Comparison of ENCODE assay signal across 25 mouse cellular contexts in genomic region chr16:3835461-3835860, GRCm38 (mm10). TPM values are rescaled to one million over a fixed set of nuclear protein-coding genes. Genes with fewer than 3 reads are reported as not detected.
DNase-seq lines count a peak whose midpoint lies in the region; ATAC-seq and TF ChIP-seq lines count a peak whose summit lies in the region.
"Had no signal": no experiment of that assay in that cellular context is flagged by ENCODE, and none has a peak within 500 bp of the region (broad histone marks: within the 10 kb centered on the region; RNA-seq: fewer than 3 reads in every experiment).

No protein-coding gene starts in this region.

- peak; percentile 59 for DNase-seq in heart, adult 11 months
- DNase-seq in heart, adult 8-10 months (ENCODE audit: low spot score) = no peak
- peak; percentile 77 for DNase-seq in liver, adult 2 months (ENCODE audit: extremely low read depth, low read depth, low spot score)
- DNase-seq: adrenal gland, adult 2 months; adrenal gland, adult 8-10 months; adrenal gland, postnatal 10 days; adrenal gland, postnatal 14 days; adrenal gland, postnatal 25 days; adrenal gland, postnatal 36 days; B cell, adult 2 months; cerebellum, adult 11 months; cerebellum, adult 11-12 months; cerebellum, adult 18-20 months had no signal

- no peak overlapping the region for H3K4me2 ChIP-seq in liver, embryonic 12.5 days

- no peak for TF ChIP-seq POLR2A in liver, adult 2 months (IDR thresholded peaks at IDR 0.05; ENCODE audit: extremely low read depth, insufficient read depth, low read length)

- H3K9me3 ChIP-seq in liver, embryonic 12.5 days (replicated peaks) = no peaks in the 10 kb centered on the region
- H3K9me3 ChIP-seq: G1E had no signal

- H3K36me3 ChIP-seq in liver, adult 2 months (ENCODE audit: control insufficient read depth, insufficient read depth, low read length) = no peaks in the 10 kb centered on the region
- no peaks in the 10 kb centered on the region for H3K36me3 ChIP-seq in liver, embryonic 12.5 days
- H3K36me3 ChIP-seq: G1E had no signal

- ATAC-seq in liver, embryonic 12.5 days = no peak
- ATAC-seq: activated CD4-positive, CD25-positive, alpha-beta regulatory T cell, adult 4 months; CD4-positive, CD25-positive, alpha-beta regulatory T cell, adult 4 months; Patski had no signal

- no peaks in the 10 kb centered on the region for H3K27me3 ChIP-seq in liver, adult 2 months (ENCODE audit: control insufficient read depth, insufficient read depth, low read length)
- peaks cover 7% of the 10 kb centered on the region; the same call in 1 of the 2 replicates for H3K27me3 ChIP-seq in liver, embryonic 12.5 days (replicated peaks)
- H3K27me3 ChIP-seq: CH12.LX, Patski had no signal

- H3K27ac ChIP-seq in liver, adult 2 months (replicated peaks; ENCODE audit: insufficient read depth, low read depth, low read length) = no peak overlapping the region
- H3K27ac ChIP-seq in liver, embryonic 12.5 days = no peak overlapping the region

- TF ChIP-seq CTCF in liver, adult 2 months (IDR thresholded peaks at IDR 0.05; ENCODE audit: low read depth, low read length) = no peak

- 62% methylated on average over 2 of the region's 2 CpGs for WGBS in liver, adult 2 months
- WGBS in liver, embryonic 12.5 days (ENCODE audit: insufficient replicate concordance) = 56% methylated on average over 2 of the region's 2 CpGs

- H3K79me2 ChIP-seq in liver, adult 2 months (ENCODE audit: control insufficient read depth, insufficient read depth, low read length) = no peaks in the 10 kb centered on the region

- H3K4me3 ChIP-seq in liver, adult 2 months (ENCODE audit: insufficient read depth, low read depth, low read length) = no peak overlapping the region
- no peak overlapping the region for H3K4me3 ChIP-seq in liver, embryonic 12.5 days

- H3K4me1 ChIP-seq in liver, adult 2 months (ENCODE audit: control insufficient read depth, insufficient read depth, low read length) = no peaks in the 10 kb centered on the region
- H3K4me1 ChIP-seq in liver, embryonic 12.5 days = no peaks in the 10 kb centered on the region

- no peak overlapping the region for H3K9ac ChIP-seq in liver, adult 2 months (ENCODE audit: low read depth, low read length)
- no peak overlapping the region for H3K9ac ChIP-seq in liver, embryonic 12.5 days

RNA-seq across cellular contexts. Expression of gene Olfr15, which starts 4.8 kb away (rescaled TPM):
- total RNA-seq in heart, adult 8-10 months (2022) = not detected
- total RNA-seq in liver, adult 2 months (2014; rRNA removed) = not detected in 2 replicates
- polyA plus RNA-seq in liver, adult 2 months (2012; rRNA removed) = not detected in 2 replicates
- polyA plus RNA-seq in liver, embryonic 12.5 days (2016; fragmentation: Nextera tagmentation; extraction: Ambion mirVana) = not detected in 2 replicates
- total RNA-seq: adrenal gland, adult 18-20 months; adrenal gland, adult 2 months; adrenal gland, adult 8-10 months; adrenal gland, postnatal 10 days; adrenal gland, postnatal 14 days; adrenal gland, postnatal 25 days; adrenal gland, postnatal 36 days; adrenal gland, postnatal 4 days; CH12.LX; ES-E14; MEL had no signal
- polyA plus RNA-seq: activated CD4-positive, CD25-positive, alpha-beta regulatory T cell, adult 4 months; adrenal gland, adult 2 months; brain, embryonic 14.5 days; C2C12; G1E had no signal

RNA-seq across cellular contexts. Expression of gene Zfp174, which starts 11.6 kb away (rescaled TPM):
- total RNA-seq in heart, adult 8-10 months (2022) = 1 to 10 TPM; 1.4 to 1.9 (median 1.7) TPM
- 1.3 and 1.5 TPM in 2 replicates for total RNA-seq in liver, adult 2 months (2014; rRNA removed)
- 0.71 and 0.73 TPM in 2 replicates for polyA plus RNA-seq in liver, adult 2 months (2012; rRNA removed)
- 0.38 and 0.41 TPM in 2 replicates for polyA plus RNA-seq in liver, embryonic 12.5 days (2016; fragmentation: Nextera tagmentation; extraction: Ambion mirVana)

RNA-seq across cellular contexts. Expression of gene Naa60, which starts 36.7 kb away (rescaled TPM):
- 10 to 100 TPM; 44.4 to 58.4 (median 51.3) TPM for total RNA-seq in heart, adult 8-10 months (2022)
- total RNA-seq in liver, adult 2 months (2014; rRNA removed) = 32.0 and 43.4 TPM in 2 replicates
- polyA plus RNA-seq in liver, adult 2 months (2012; rRNA removed) = 83.0 and 88.5 TPM in 2 replicates
- polyA plus RNA-seq in liver, embryonic 12.5 days (2016; fragmentation: Nextera tagmentation; extraction: Ambion mirVana) = 28.1 and 30.3 TPM in 2 replicates

RNA-seq across cellular contexts. Expression of gene Zfp597, which starts 48.9 kb away (rescaled TPM):
- total RNA-seq in heart, adult 8-10 months (2022) = 10 to 100 TPM; 10.9 to 13.9 (median 12.3) TPM
- 8.5 and 10.1 TPM in 2 replicates for total RNA-seq in liver, adult 2 months (2014; rRNA removed)
- polyA plus RNA-seq in liver, adult 2 months (2012; rRNA removed) = 1.6 and 2.1 TPM in 2 replicates
- 3.0 and 3.2 TPM in 2 replicates for polyA plus RNA-seq in liver, embryonic 12.5 days (2016; fragmentation: Nextera tagmentation; extraction: Ambion mirVana)

RNA-seq across cellular contexts. Expression of gene Gm20695, which starts 49.0 kb away (rescaled TPM):
- 1 to 10 TPM in 1 of 4 experiments, under 1 TPM in 1, not detected in 2; 0.87 to 1.0 TPM for total RNA-seq in heart, adult 8-10 months (2022)
- 0.40 and 0.46 TPM in 2 replicates for total RNA-seq in liver, adult 2 months (2014; rRNA removed)
- 0.13 and 0.19 TPM in 2 replicates for polyA plus RNA-seq in liver, adult 2 months (2012; rRNA removed)
- polyA plus RNA-seq in liver, embryonic 12.5 days (2016; fragmentation: Nextera tagmentation; extraction: Ambion mirVana) = 0.81 and 1.2 TPM in 2 replicates
- total RNA-seq: ES-E14 had no signal
- polyA plus RNA-seq: adrenal gland, adult 2 months; G1E had no signal
